Mouse (Mus musculus) liver, postnatal 0 days (tissue): ENCODE results near the gene Apoh. TPM values are rescaled to one million over a fixed set of nuclear protein-coding genes. Genes with fewer than 3 reads are reported as not detected.

Experiments
- ATAC-seq: fragments of 200-750 bp; cut with Nextera tagmentation; 2 replicates; pipeline ENCODE4 v1.8.0; 2017; ENCODE audit warnings: mild to moderate bottlenecking, moderate library complexity
- DNase-seq: peaks from one replicate; pipeline ENCODE4 v3.0.0-alpha.2; 2016
- H3K27ac ChIP-seq: fragments of 300-500 bp; sonication (generic); 2 replicates; pipeline ENCODE4 v1.5.1; 2014; ENCODE audit warnings: antibody characterized with exemption, moderate library complexity, mild to moderate bottlenecking, low read depth
- H3K27me3 ChIP-seq: fragments of 300-500 bp; sonication (generic); 2 replicates; pipeline ENCODE4 v1.6.1; 2014; ENCODE audit warnings: low read length, control low read depth, mixed read lengths; ENCODE audit not compliant: insufficient read depth
- H3K36me3 ChIP-seq: fragments of 300-500 bp; sonication (generic); replicated peaks from 2 replicates; pipeline ENCODE4 v1.6.1; 2014; ENCODE audit warnings: mild to moderate bottlenecking, control low read depth, low read length, moderate library complexity, mixed read lengths; ENCODE audit not compliant: insufficient read depth
- H3K4me1 ChIP-seq: fragments of 300-500 bp; sonication (generic); 2 replicates; pipeline ENCODE4 v1.6.1; 2014; ENCODE audit warnings: antibody characterized with exemption, mild to moderate bottlenecking, control low read depth; ENCODE audit not compliant: insufficient read depth
- H3K4me2 ChIP-seq: fragments of 300-500 bp; sonication (generic); 2 replicates; pipeline ENCODE4 v1.6.1; 2014; ENCODE audit warnings: low read depth, mild to moderate bottlenecking, low read length, moderate library complexity, mixed read lengths
- H3K4me3 ChIP-seq: fragments of 300-500 bp; sonication (generic); 2 replicates; pipeline ENCODE4 v1.5.1; 2014; ENCODE audit warnings: low read depth, low read length
- H3K9ac ChIP-seq: fragments of 300-500 bp; sonication (generic); replicated peaks from 2 replicates; pipeline ENCODE4 v1.6.1; 2014; ENCODE audit warnings: mild to moderate bottlenecking, moderate library complexity
- H3K9me3 ChIP-seq: fragments of 300-500 bp; sonication (generic); 2 replicates; pipeline ENCODE4 v1.6.1; 2016; ENCODE audit warnings: mild to moderate bottlenecking, control low read depth, low read length, mixed read lengths
- CTCF ChIP-seq: sonication (generic); IDR thresholded peaks from 2 replicates; pipeline ENCODE4 v1.5.1; 2016; ENCODE audit warnings: antibody characterized with exemption, low read depth
- EP300 ChIP-seq: IDR thresholded peaks from 2 replicates; pipeline ENCODE4 v1.6.1; 2016; ENCODE audit warnings: antibody characterized with exemption, low read depth, mild to moderate bottlenecking
- whole genome bisulfite sequencing: fragments of 180-500 bp; shearing (Covaris S2); extraction: QIAGEN DNeasy Blood & Tissue Kit; methylation state at CpG from one replicate; pipeline ENCODE4 v1.1.7; 2014; ENCODE audit not compliant: insufficient replicate concordance; 5-methylcytosine and 5-hydroxymethylcytosine counted together
- polyA plus RNA-seq: library from polyadenylated mRNA; unstranded; fragments of >200 nt; fragmentation: Nextera tagmentation; extraction: Ambion mirVana; gene quantifications from 2 replicates; pipeline ENCODE4 v1.2.1, GENCODE M21; 2015

Gene Apoh
- 3,365 and 3,457 TPM in 2 replicates for polyA plus RNA-seq

GRCm38 (mm10) chr11:108342781-108343768 lies at the start of gene Apoh:
Gene Apoh, plus strand, starts transcription at chr11:108343354.
- no peak for TF ChIP-seq EP300
- peak; percentile 15; the same call in 1 of the 2 replicates for TF ChIP-seq CTCF
- H3K27ac ChIP-seq = peak within 1 kb of the TSS; percentile 46

GRCm38 (mm10) chr11:108293843-108294242 lies 49.3 kb upstream of the Apoh start:
- ATAC-seq (peak; percentile 57), DNase-seq (no peak)
- Histone ChIP-seq H3K4me2 (no peak overlapping the region), H3K4me3 (no peak overlapping the region), H3K4me1 (no peaks in the 10 kb centered on the region), H3K9ac (no peak overlapping the region), H3K27ac (no peak overlapping the region), H3K36me3 (no peaks in the 10 kb centered on the region), H3K27me3 (no peaks in the 10 kb centered on the region), H3K9me3 (no peaks in the 10 kb centered on the region)
- 55% methylated on average over 3 of the region's 3 CpGs for WGBS
- TF ChIP-seq EP300 (no peak), CTCF (no peak)

More at GRCm38 (mm10) chr11:108342781-108343768, at the start of gene Apoh:
- ATAC-seq (peak; percentile 17), DNase-seq (peak; percentile 48)
- H3K4me1 ChIP-seq = peaks cover 15% of the 10 kb centered on the region
- peaks cover 14% of the 10 kb centered on the region; the same call in 1 of the 2 replicates for H3K27me3 ChIP-seq
- H3K4me3 ChIP-seq = peak within 1 kb of the TSS; percentile 75
- peak within 1 kb of the TSS; percentile 71 for H3K9ac ChIP-seq
- no peaks in the 10 kb centered on the region for H3K9me3 ChIP-seq
- H3K4me2 ChIP-seq = peak within 1 kb of the TSS; percentile 94
- 2% methylated on average over 57 of the region's 75 CpGs for WGBS
- H3K36me3 ChIP-seq = no peaks in the 10 kb centered on the region

GRCm38 (mm10) chr11:108294305-108294813 lies 48.8 kb upstream of the Apoh start:
- TF ChIP-seq CTCF = no peak
- TF ChIP-seq EP300 = no peak
- Histone ChIP-seq H3K4me1 (no peaks in the 10 kb centered on the region), H3K36me3 (no peaks in the 10 kb centered on the region), H3K4me2 (no peak overlapping the region), H3K27me3 (no peaks in the 10 kb centered on the region), H3K27ac (no peak overlapping the region), H3K9me3 (no peaks in the 10 kb centered on the region), H3K9ac (no peak overlapping the region), H3K4me3 (no peak overlapping the region)
- 80% methylated on average over 12 of the region's 12 CpGs for WGBS
- ATAC-seq (no peak), DNase-seq (no peak)

GRCm38 (mm10) chr11:108295373-108295772 lies 47.8 kb upstream of the Apoh start:
- ATAC-seq (no peak), DNase-seq (no peak)
- Histone ChIP-seq H3K4me2 (no peak overlapping the region), H3K9me3 (no peaks in the 10 kb centered on the region), H3K4me1 (no peaks in the 10 kb centered on the region), H3K27ac (no peak overlapping the region), H3K36me3 (no peaks in the 10 kb centered on the region), H3K4me3 (no peak overlapping the region), H3K27me3 (no peaks in the 10 kb centered on the region), H3K9ac (no peak overlapping the region)
- TF ChIP-seq CTCF (no peak), EP300 (no peak)

GRCm38 (mm10) chr11:108297956-108298355 lies 45.2 kb upstream of the Apoh start:
- H3K4me2 ChIP-seq = no peak overlapping the region
- no peak overlapping the region for H3K4me3 ChIP-seq
- WGBS = 72% methylated on average over 8 of the region's 8 CpGs
- H3K9ac ChIP-seq = no peak overlapping the region
- TF ChIP-seq CTCF = no peak
- TF ChIP-seq EP300 = no peak
- DNase-seq (no peak), ATAC-seq (no peak)
- H3K27ac ChIP-seq = no peak overlapping the region
- no peaks in the 10 kb centered on the region for H3K27me3 ChIP-seq
- H3K9me3 ChIP-seq = no peaks in the 10 kb centered on the region
- H3K36me3 ChIP-seq = no peaks in the 10 kb centered on the region
- H3K4me1 ChIP-seq = peaks cover 2% of the 10 kb centered on the region; the same call in 1 of the 2 replicates

- no peak overlapping the region for H3K9ac ChIP-seq
- H3K4me3 ChIP-seq = no peak overlapping the region
- WGBS = 85% methylated on average over 10 of the region's 10 CpGs
- peaks cover 2% of the 10 kb centered on the region; the same call in 1 of the 2 replicates for H3K4me1 ChIP-seq
- no peaks in the 10 kb centered on the region for H3K36me3 ChIP-seq
- H3K4me2 ChIP-seq = no peak overlapping the region
- no peaks in the 10 kb centered on the region for H3K27me3 ChIP-seq
- DNase-seq (no peak), ATAC-seq (no peak)
- H3K9me3 ChIP-seq = no peaks in the 10 kb centered on the region
- no peak overlapping the region for H3K27ac ChIP-seq
- TF ChIP-seq CTCF (no peak), EP300 (no peak)
Measured at GRCm38 (mm10) chr11:108299913-108300312, 43.2 kb upstream of the Apoh start.
